Mouse (Mus musculus) spleen, adult 18-20 months (tissue): Measurements from ENCODE around the gene Alg12.
"Not testable (repeated sequence)": the region's sequence is repeated elsewhere in the genome, so short reads cannot be mapped to it uniquely, and the experiment has no call there.

Experiments used
- DNase-seq, 2 experiments: peaks; one replicate each; pipeline ENCODE4 v3.0.0; 2022; ENCODE audit warnings: mixed read lengths in 2 of 2

Alg12 gene

GRCm38 (mm10) chr15:88830696-88831095 lies 11.6 kb upstream of the Alg12 start:
- DNase-seq = no peak

- DNase-seq = no peak
Observed at GRCm38 (mm10) chr15:88829791-88830440, 10.8 kb upstream of the Alg12 start.

GRCm38 (mm10) chr15:88828800-88829705 lies 9.9 kb upstream of the Alg12 start:
- peak; percentile 73 to 92 for DNase-seq

GRCm38 (mm10) chr15:88827991-88828799 lies 9.1 kb upstream of the Alg12 start:
- peak; percentile 48 to 72 for DNase-seq

- no peak for DNase-seq
Observed at GRCm38 (mm10) chr15:88827466-88827865, 8.3 kb upstream of the Alg12 start.

- no peak for DNase-seq
Observed at GRCm38 (mm10) chr15:88823376-88823775, 4.3 kb upstream of the Alg12 start.

GRCm38 (mm10) chr15:88822513-88822912 lies 3.4 kb upstream of the Alg12 start:
- DNase-seq = no peak

- no peak for DNase-seq
Observed at GRCm38 (mm10) chr15:88821403-88821802, 2.3 kb upstream of the Alg12 start.

- no peak for DNase-seq
Observed at GRCm38 (mm10) chr15:88819906-88820303, 787 bp upstream of the Alg12 start.

GRCm38 (mm10) chr15:88815196-88815700 lies 3.9 kb downstream of the Alg12 start:
- no peak for DNase-seq

- DNase-seq = no peak
Observed at GRCm38 (mm10) chr15:88814411-88815047, 4.6 kb downstream of the Alg12 start.

- not testable (repeated sequence) for DNase-seq
Observed at GRCm38 (mm10) chr15:88813873-88814272, 5.2 kb downstream of the Alg12 start.

GRCm38 (mm10) chr15:88813262-88813661 lies 5.9 kb downstream of the Alg12 start:
- no peak for DNase-seq

GRCm38 (mm10) chr15:88810369-88810768 lies 8.7 kb downstream of the Alg12 start:
- DNase-seq = no peak

GRCm38 (mm10) chr15:88808121-88808520 lies 11.0 kb downstream of the Alg12 start:
- no peak for DNase-seq

GRCm38 (mm10) chr15:88802348-88802747 lies 16.8 kb downstream of the Alg12 start:
- DNase-seq = no peak

GRCm38 (mm10) chr15:88801903-88802302 lies 17.2 kb downstream of the Alg12 start:
- no peak for DNase-seq

GRCm38 (mm10) chr15:88800921-88801354 lies 18.2 kb downstream of the Alg12 start:
- no peak for DNase-seq

GRCm38 (mm10) chr15:88799950-88800371 lies 19.2 kb downstream of the Alg12 start:
- DNase-seq = no peak

- DNase-seq = not testable (repeated sequence)
Observed at GRCm38 (mm10) chr15:88794729-88795128, 24.4 kb downstream of the Alg12 start.

- DNase-seq = no peak
Observed at GRCm38 (mm10) chr15:88792140-88792850, 26.8 kb downstream of the Alg12 start.

- DNase-seq = not testable (repeated sequence)
Observed at GRCm38 (mm10) chr15:88774630-88775029, 44.5 kb downstream of the Alg12 start.
